Mouse (Mus musculus) thymus, postnatal 4 days (tissue): ENCODE data around the gene Tcf25.
A peak's percentile ranks its signal among the peaks of the same experiment; 100 is the strongest.

Source experiments
- DNase-seq: peaks from one replicate; pipeline ENCODE4 v3.0.0; 2021

Tcf25 gene

DNA sequence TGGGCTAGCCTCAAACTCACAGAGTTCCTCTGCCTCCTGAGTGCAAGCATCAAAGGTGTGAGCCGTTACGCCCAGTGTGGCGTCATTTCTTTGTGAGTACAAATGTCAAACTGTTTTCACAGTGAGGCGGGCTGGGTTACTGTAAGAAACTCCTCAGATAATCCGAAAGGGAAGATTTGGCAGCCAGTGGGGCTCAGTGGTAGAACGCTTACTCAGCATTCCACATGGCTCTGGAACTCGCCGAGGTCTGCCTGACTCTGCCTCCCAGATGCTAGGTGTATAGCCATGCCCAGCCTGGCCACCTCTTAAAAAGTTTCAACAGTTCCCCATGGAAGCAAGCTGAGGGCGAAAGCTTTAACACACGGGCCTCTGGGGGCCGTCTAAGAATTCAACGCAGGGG, 21.4 kb upstream of the Tcf25 start:
- DNase-seq, result no peak

DNA sequence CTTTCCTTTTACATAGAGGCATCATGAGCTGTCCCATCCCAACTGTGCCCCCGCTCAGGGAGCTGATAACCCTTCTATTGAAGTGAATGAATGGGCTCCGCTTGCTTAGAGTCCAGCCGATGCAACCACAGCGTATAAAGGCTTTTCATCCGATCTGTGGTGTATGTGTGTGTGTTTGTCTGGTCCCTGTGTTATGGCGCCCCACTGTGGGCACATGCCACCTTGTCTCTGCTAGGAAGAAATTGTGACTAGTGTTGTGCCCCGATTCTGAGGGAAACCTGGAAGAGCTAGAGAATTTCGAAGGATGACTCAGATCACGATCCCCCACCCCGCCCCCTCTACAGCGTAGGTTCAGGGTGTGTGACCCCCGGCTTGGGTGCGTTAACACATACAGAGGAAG, 20.8 kb upstream of the Tcf25 start:
- DNase-seq, result peak; percentile 61

DNA sequence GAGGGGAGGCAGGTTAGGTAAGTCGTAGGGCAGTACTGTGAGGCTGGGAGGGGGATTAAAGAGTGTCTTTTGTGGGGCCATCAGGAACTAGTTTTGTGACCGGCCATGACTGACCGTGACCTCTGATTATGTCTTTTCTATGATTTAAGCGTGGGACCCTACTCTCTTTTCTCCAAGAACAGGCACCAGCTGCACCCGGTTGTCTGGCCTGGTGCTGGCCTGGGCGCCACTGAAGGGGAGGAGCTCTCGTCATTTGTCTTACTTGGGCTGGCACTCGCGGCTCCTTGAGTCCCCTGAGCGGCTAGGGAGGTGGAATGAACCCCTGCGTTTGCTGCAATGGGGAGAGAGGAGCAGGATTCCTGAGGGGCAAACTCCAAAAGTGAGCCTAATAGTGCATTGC, 20.3 kb upstream of the Tcf25 start:
- no peak for DNase-seq

DNA sequence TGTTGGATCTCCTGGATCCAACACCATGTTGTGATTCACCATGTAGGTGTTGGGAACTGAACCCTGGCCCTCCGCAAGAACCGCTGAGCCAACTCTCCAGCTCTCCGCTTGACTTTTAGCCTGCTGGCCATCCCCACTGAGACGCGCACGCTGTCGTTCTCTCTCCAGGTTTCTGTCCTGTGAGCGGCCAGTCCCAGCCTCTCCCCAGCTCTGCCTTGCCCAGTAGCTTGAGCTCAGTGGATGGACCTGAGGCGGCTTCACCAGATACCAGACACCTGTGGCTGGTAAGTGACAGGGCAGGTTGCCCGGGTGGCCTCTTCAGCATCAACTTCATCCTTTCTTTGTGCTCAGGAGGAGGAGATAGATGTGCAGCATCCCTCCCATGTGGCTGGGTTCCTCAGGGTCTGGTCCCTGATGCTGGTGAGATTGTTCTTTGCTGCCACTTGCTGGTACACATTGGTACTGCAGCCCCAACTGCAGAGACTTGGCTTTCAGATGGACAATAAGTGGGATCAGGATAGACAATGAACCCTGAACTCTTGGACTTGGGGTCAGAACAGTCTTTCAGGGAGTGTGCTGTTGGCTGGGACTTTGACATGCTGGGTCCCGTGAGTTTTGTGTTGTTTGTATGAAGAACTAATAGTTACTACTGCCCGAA, 12.3 kb upstream of the Tcf25 start:
- peak; percentile 86 for DNase-seq

DNA sequence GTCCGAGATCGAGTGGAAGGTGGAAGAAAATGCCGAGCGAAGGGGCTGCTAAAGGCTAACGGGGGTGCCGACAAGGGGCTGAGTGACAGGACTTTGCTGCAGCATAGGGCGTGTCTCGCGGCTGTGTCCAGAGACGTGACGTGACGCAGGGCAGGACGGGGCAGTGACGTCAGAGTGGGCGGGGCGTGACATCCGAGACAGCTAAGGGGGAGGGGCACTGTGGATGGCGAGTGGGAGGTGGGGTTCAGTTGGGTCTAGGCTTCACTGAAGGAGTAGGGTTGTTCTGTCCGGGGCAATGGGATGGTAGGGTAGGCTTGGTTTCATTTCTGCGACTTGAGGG, 656 bp downstream of the Tcf25 start:
- DNase-seq, result peak; percentile 99

DNA sequence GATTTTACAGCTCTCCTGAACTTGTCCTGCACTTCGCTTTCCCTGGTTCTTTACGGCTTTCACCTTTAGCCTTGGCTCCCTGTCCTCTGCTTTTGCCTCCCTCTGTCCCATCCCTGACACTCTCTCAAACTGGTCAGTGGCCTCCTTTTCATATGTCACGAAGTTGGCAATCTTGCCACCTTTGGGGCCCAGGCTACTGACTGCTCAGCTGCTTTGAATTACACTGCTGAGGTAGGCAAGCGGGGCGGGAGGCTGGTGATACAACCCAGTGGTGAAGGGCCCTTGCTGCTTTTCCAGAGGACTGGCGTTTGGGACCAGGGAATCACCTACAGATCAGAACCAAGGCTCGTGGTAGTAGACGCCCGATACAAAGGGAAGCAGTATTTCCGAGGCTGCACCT, 2.1 kb downstream of the Tcf25 start:
- DNase-seq, result no peak

DNA sequence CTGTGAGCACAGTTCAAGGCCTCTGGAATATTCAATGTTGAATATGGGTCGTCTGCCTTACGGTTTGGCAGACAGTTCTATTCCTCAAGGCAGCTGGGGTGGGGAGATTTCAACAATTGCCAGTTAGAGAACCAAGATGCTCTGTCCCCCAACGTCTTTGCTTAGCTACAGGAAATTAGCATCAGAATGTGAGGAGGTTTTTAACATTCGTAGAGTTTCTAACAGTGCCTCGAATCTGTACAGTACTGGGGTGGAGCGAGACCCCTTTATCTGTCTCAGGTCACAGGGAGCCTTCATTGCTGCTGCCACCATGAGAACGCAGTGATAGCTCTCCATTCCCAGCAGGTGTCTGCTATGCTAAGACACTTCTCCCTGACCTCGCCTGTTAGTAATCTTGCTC, 2.6 kb downstream of the Tcf25 start:
- DNase-seq, result no peak

DNA sequence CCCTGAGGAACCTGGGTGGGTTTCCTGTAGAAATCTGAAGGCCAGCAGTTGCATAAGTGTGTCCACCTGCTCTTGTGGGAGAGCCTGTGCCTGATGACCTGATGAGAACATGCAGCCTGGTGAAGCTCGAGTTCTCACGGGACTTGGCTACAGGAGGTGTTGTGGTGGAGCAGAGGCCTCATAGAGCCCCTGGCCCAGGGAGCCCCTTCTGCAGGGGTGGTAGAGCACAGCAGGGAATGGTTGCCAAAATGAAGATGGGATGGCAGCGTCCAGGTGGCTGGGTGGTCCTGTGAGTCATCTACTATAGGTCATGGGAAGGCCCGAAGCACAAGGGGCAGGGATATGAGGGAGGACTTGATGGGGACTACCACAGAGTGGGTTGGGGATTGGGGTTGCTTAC, 8.2 kb downstream of the Tcf25 start:
- no peak for DNase-seq

DNA sequence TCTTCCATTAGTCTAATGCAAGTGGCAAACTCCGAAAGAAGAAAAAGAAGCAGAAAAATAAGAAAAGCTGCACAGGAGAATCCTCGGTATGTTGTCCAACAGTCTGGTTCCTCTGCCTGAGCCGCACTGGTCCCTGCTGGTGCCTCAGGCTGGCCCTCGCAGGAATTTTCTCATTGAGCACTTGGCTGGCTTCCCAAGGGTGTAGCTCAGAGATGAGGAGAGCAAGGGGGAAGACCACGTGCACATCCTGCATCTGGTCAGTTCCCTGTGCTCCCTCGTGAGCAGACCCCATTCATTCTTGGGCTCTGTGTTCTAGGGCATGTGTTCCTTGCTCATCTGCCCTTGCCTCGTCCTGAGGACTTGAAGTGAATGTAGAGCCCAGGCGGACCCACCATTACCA, 9.0 kb downstream of the Tcf25 start:
- DNase-seq, result no peak

DNA sequence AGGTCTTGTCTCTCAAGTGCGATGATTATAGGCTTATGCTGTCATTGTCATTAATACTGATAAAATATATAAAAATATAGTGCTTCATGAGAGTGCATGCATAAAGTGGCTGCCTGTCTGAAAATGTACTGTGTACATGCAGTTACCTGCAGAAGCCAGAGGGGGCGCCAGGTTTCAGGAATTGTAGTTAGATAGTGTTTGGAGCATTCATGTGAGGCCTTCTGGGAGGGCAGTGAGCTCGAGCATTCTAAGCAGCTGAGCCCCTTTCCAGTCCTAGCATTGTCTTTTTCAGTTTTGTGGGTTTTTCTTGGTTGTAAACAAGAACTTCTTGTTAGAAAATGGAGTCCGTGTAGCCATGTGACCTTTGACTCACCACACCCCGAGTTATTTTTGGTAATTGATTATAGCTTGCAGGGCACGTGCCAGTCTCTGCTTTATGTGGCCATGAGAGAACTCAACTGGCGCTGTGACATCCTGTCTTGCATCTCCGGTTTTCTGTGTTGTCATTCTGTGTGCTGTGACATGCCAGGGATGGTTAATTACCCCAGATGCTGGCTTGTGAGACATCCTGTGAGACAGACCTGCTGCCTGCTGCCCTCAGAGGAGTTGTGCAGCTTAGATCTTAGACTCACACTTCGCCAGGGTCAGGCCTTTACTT, 11.5 kb downstream of the Tcf25 start:
- peak; percentile 81 for DNase-seq

DNA sequence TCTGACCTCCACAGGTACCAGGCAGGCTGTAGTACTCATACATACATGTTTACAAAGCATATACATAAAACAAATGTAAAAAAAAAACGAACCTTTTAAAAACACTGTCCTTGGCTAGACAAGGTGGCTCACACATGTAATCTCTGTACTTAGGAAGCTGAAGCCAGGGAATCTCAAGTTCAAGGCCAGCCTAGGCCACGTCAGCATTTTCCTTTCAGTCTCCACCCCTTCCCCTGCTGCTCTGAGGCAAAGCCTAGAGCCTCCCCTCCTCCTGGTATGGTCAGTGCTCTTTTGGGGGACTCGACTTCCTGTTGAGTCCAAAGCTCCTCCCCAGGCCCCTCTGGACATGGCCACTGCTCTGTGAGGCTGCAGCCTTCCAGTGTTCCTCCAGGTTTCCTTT, 13.5 kb downstream of the Tcf25 start:
- no peak for DNase-seq

DNA sequence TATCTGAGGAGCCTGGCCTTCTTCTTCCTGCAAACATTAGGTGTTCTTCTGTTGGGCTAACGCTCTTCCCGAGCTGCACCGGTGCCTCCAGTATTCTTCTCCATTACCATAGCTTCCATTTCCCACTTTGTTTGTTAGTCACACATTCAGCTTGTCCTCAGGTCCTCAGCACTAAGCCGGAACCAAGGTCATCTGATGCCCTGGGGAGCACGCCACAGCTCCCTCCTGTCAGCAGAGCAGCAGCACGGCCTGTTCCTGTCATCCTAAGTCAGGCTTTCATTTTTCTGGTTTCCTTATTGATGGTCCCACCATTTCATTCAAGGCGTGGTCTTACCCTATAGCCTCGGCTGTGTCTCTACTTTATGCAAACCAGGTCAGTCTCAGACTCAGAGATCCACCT, 14.2 kb downstream of the Tcf25 start:
- no peak for DNase-seq

DNA sequence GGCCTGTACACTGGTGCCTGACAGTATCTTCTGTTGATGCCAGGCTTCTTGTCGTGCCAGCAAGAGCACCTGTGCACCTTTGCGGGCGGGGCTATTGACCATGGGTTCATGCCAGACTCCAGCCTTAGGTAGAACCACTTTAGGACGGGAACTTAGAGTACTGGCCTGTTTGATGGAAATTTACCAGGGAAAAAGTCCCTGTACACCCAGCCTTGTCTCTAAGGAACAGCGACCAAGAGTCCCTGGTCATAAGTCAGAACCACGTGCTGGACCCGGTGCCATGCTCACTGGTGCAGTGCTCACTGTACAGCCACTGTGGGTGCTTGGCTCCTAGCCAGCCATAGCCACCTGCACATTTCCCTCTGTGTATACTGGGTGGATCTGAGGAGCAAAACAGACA, 15.5 kb downstream of the Tcf25 start:
- no peak for DNase-seq

DNA sequence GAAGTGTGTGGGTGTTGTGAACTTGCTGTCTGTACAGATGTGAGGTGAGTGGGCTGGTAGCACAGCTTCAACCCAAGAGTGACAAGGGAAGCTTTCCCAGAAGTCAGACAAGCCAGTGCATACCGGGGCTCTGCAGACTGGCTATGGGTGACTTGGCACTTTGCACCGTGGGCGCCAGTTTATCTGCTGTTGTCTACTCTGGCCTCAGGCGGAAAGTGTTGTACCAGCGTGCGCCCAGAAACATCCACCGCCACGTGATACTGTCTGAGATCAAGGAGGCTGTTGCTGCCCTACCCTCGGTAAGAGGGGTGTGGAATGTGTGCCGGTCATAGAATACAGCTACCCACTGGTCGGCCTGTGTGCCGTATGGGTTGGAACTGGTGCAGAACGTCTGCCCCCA, 24.8 kb downstream of the Tcf25 start:
- DNase-seq, result peak; percentile 22

DNA sequence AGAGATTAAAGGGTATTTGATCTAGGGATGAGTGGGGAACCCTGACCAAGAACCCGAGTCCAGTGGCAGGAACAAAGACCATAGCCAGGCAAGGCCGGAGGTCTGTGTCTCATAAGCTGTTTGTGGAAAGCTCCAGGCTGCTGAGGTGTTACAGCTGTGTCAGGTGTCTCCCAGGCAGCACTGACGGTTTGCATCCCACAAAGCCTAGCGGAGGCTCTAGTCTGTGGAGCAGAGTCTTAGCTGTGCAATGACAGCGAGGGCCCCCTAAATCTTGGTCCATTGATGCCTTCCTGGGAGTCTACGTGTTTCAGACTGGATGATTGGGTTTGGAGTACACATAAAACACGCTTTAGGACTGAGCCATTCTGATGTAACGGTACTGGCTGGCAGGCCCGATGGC, 28.4 kb downstream of the Tcf25 start:
- peak; percentile 56 for DNase-seq

DNA sequence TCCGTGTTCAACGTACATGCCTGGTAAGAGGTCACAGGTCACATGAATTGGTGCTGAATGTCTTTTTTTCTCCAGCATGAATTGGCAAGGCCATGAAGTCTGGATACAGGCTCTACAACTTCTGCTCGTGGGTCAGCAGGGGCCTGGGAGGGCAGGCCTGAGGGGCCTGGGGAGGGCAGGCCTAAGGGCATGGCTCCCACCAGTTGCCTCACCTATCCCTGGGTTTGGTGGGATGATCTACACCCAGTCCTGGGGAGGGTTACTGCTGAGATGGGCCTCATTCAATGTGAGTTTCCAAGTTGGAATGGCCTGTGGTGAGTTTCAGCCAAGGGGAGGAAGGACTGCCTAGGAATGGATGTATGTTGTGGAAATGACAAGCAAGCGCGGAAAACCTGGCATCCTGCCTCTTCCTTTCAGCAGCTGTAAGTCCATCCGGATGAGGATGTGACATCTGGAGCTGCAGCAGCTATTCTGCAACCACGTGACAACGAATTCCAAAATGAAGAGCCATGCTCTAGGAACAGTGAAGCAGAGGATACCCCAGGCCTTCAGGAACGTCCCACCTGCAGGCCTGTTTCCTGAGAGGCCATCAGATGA, 29.3 kb downstream of the Tcf25 start:
- peak; percentile 25 for DNase-seq

DNA sequence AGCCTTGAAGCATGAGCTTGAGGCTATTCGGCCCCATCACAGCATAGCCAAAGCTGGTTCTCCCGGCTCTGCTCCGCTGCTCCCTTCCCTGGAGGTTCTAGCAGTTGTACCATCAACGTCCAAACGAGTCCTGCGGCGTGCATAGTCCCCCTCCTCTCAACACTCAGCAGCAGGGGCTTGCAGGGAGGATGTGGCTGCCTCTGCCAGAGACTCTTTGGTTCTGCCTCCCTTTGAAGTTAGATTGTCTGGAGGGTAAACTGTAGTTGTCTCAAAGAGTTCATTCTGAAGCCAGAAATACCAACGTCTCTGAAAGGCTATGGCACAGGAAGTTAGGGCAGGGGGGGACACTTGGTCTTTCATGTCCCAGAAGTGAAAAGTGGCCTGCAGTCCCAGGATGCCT, 31.0 kb downstream of the Tcf25 start:
- peak; percentile 77 for DNase-seq

DNA sequence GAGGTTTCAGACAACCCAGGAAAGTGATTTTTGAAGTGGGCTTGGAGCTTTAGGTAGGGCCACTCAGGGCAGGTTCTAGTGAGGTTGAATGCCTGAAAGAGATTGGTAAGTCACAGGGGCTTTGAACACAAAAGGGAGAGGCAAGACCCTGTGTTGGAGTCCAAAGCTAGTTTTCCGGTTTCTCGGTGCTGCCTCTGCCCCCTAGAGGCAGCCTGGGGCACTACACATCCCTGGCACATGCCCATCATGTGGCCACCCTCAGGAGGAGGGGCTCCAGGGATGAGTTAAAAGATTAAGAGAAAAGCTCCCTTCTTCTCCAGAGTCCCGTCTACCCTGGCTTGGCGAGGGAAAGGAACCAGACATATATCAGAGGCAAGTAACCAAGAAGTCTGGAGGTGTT, 33.2 kb downstream of the Tcf25 start, which contains the start of gene Mc1r:
Gene Mc1r, plus strand, starts transcription at position 322 of the 400 bp plus-strand sequence.
- peak; percentile 86 for DNase-seq

DNA sequence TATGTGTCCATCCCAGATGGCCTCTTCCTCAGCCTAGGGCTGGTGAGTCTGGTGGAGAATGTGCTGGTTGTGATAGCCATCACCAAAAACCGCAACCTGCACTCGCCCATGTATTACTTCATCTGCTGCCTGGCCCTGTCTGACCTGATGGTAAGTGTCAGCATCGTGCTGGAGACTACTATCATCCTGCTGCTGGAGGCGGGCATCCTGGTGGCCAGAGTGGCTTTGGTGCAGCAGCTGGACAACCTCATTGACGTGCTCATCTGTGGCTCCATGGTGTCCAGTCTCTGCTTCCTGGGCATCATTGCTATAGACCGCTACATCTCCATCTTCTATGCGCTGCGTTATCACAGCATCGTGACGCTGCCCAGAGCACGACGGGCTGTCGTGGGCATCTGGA, 34.1 kb downstream of the Tcf25 start:
- peak; percentile 22 for DNase-seq

DNA sequence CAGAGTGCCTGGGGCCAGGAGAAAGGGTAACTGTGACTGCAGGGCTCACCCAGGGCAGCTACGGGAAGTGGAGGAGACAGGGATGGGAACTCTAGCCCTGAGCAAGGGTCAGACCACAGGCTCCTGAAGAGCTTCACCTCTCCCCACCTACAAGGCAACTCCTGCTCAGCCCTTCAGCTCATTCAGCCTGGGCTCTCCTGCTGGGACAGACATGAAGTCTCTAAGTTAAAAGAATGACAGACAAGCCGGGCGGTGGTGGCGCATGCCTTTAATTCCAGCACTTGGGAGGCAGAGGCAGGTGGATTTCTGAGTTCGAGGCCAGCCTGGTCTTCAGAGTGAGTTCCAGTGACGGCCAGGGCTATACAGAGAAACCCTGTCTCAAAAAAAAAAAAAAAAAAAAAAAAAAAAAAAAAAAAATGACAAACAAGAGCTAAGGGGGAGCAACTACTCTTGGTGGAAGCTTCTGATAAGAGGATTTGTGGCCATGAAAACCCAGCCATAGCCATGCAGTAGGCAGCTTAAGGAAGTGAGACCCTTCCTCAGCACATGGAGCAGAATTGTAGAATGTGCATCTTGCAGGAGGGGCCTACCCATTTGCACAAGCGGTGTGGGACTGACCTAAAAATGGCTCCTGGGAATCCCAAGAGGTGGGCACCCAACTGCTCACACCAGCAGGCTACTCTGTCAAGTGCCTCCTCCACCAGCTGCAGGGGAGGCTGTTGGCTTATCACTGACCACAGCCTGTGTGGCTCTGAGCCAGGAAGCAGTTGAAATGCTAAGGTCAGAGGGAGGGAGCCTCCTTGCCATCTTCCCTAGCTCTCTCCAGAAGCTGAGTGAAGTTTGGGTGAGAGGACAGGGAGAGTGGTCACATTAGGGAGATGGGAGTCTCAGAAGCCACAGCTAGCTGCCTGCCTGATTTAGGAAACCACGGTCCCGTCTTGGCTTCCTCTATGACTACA, 35.3 kb downstream of the Tcf25 start:
- DNase-seq, result peak; percentile 26

DNA sequence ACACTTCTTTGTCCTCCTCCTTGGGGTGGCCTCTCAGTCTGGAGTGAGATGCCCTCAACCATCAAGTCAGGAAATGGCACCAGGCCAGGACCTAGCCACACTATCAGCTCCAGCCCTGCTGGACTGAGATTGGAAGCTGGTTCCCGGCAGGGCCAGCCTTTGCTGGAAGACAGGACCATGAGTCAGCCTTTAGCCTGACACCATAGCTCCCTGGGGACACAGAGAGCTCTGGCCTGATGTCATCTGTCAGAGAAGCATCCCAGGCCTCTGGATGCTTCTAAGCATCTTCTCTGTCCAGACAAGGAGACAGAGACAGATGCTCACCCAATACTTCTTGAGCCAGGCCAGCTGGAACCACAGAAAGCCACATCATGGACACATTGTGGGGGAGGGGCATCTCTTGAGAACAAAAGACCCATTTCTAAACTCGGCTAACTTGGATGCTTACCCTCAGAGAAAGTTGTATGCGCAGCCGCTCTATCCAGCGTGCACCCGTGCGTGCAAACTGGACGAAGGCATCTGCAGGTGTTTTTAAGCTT, 36.6 kb downstream of the Tcf25 start:
- no peak for DNase-seq

DNA sequence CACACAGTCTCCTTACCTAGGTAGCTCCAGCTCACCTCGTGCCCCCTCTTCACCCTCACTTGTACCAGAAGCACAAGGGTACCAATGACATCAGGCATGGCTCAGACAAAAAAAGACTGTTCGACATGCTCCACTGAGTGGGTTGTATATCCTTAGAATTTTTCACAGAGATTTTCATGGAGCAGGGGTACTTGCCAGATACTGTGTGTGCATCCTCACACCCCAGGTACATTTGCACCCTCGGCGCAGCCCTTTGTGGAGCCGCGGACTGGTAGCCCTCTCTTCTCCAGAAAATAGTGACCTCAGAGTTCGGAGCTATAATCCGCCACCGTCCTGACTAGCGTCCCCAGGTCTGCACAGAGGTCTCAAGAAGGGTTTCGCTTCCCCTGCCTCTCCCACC, 37.2 kb downstream of the Tcf25 start:
- no peak for DNase-seq

DNA sequence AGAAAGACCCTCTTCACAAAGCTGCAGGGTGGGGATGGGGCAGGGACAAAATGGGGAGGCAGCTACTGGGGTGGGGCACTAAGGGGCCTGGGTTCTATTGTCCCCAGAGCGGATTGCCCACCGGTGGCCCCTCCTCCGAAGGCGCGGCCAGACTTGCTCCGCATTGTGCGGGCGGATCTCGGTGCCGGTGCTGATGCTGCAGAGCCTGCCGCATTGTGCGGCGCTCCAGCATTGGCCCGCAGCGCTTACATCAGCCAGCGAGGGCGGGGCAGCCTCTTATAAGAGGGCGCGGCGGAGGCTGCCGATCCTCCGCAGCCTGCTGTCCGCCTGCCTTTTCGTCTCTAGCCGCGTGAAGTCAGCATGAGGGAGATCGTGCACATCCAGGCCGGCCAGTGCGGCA, 37.7 kb downstream of the Tcf25 start, which contains the start of gene Tubb3:
Gene Tubb3, plus strand, starts transcription at position 179 of the 400 bp plus-strand sequence.
- peak; percentile 72 for DNase-seq
